Mouse (Mus musculus): Measurements from ENCODE around the gene AI464131.
A peak's percentile ranks its signal among the peaks of the same experiment; 100 is the strongest.
"Not testable (repeated sequence)": the region's sequence is repeated elsewhere in the genome, so short reads cannot be mapped to it uniquely, and the experiment has no call there.

AI464131 gene

GRCm38 (mm10) chr4:41470051-41470683 lies 32.7 kb downstream of the AI464131 start:
- DNase-seq (ENCODE audit: low spot score in 2 of 2), result no peak

GRCm38 (mm10) chr4:41469199-41469598 lies 33.7 kb downstream of the AI464131 start:
- DNase-seq (ENCODE audit: low spot score in 2 of 2), result no peak

GRCm38 (mm10) chr4:41468396-41469080 lies 34.3 kb downstream of the AI464131 start:
- peak; percentile 24 to 38 for DNase-seq (ENCODE audit: low spot score in 2 of 2)

- no peak for DNase-seq (ENCODE audit: low spot score in 2 of 2)
Observed at GRCm38 (mm10) chr4:41465287-41465665, 37.6 kb downstream of the AI464131 start.

GRCm38 (mm10) chr4:41464345-41465286 lies 38.3 kb downstream of the AI464131 start, which contains the start of the genes Kif24 and Nudt2:
Kif24 (minus strand) TSS chr4:41464887.
Nudt2 (plus strand) TSS chr4:41465151.
- peak; percentile 98 to 99 for DNase-seq (ENCODE audit: low spot score in 2 of 2)

- DNase-seq (ENCODE audit: low spot score in 2 of 2), result not testable (repeated sequence)
Observed at GRCm38 (mm10) chr4:41463051-41463738, 39.7 kb downstream of the AI464131 start.

GRCm38 (mm10) chr4:41460690-41461089 lies 42.2 kb downstream of the AI464131 start:
- DNase-seq (ENCODE audit: low spot score in 2 of 2), result no peak

GRCm38 (mm10) chr4:41447595-41447994 lies 55.3 kb downstream of the AI464131 start:
- DNase-seq (ENCODE audit: low spot score in 2 of 2), result no peak
